Mouse (Mus musculus) G1E (cell line): ENCODE measurements around the gene Pcolce.

Experiments
- CTCF ChIP-seq: IDR thresholded peaks from 2 replicates; pipeline ENCODE4 v1.5.1; 2012; ENCODE audit warnings: low read depth, low read length, inconsistent platforms, mixed read lengths
- GATA1 ChIP-seq: IDR thresholded peaks from 2 replicates; pipeline ENCODE4 v1.6.1; 2012; ENCODE audit warnings: borderline replicate concordance, low read length, inconsistent platforms, mixed read lengths
- GATA2 ChIP-seq: IDR thresholded peaks from 2 replicates; pipeline ENCODE4 v1.6.1; 2012; ENCODE audit warnings: low read depth, low read length, inconsistent platforms, borderline replicate concordance
- POLR2AphosphoS5 ChIP-seq: IDR thresholded peaks from 2 replicates; pipeline ENCODE4 v1.6.1; 2012; ENCODE audit warnings: low read depth, low read length, inconsistent platforms; ENCODE audit not compliant: insufficient replicate concordance
- TAL1 ChIP-seq: conservative IDR thresholded peaks from 2 replicates; pipeline ENCODE4 v1.6.1; 2012; ENCODE audit warnings: low read depth, low read length, inconsistent platforms, mixed read lengths

DNA sequence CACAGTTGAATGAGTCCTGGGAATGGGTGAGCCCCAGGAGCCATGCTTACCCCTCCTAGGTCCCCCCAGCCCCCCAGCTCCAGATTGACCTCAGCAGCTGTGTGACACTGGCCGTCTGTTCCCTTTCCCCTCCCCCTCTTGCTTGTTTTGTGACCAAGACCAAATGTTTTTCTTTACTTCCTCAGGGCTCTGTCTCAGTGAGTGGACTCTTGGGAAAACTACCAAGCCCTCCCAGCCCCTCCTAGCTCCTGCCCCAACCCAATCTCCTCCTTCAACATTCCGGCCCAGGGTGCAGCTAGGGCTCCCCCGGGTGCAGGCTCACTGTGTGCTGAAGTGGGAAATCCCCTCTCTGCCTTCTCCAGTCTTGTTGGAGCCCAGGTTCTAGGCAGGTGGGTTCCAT is 17.0 kb upstream of the Pcolce start:
- TF ChIP-seq CTCF (no peak), TAL1 (no peak), GATA1 (no peak), GATA2 (no peak), POLR2AphosphoS5 (no peak)
